Mouse (Mus musculus): Measurements from ENCODE around the gene Garnl3. TPM values are rescaled to one million over a fixed set of nuclear protein-coding genes. Genes with fewer than 3 reads are reported as not detected.

Garnl3 gene
- total RNA-seq, 1 experiment, result 8.5 TPM

- Histone ChIP-seq H3K9ac (ENCODE audit: insufficient read depth, low read depth, low read length, poor library complexity, severe bottlenecking) (no peak overlapping the region), H3K36me3 (ENCODE audit: control insufficient read depth, insufficient read depth, low read length, poor library complexity, severe bottlenecking) (no peaks in the 10 kb centered on the region; the same call in 1 of the 2 replicates), H3K27ac (ENCODE audit: insufficient read depth, low read depth, low read length, poor library complexity, severe bottlenecking) (no peak overlapping the region), H3K9me3 (ENCODE audit: control insufficient read depth, insufficient read depth, low read depth, low read length) (no peaks in the 10 kb centered on the region), H3K4me1 (ENCODE audit: control insufficient read depth in 2 of 2, insufficient read depth in 2 of 2, low read length in 2 of 2, poor library complexity in 1 of 2) (peaks cover 0 to 8% of the 10 kb centered on the region in 2 experiments; a peak in 2 of 4 replicates), H3K4me3 (ENCODE audit: insufficient read depth in 1 of 2, low read depth in 1 of 2, low read length in 2 of 2, poor library complexity in 1 of 2, severe bottlenecking in 1 of 2) (no peak overlapping the region)
- in situ Hi-C loops (cut with MboI; ENCODE audit: low sequenced_read_pairs in 2 of 2, unreplicated experiment in 2 of 2), result loop anchor here (5.0 to 10.0 kb wide), 2 partner anchors 197 to 200 kb away; no protein-coding TSS in a partner anchor
- peak; percentile 64 for DNase-seq (ENCODE audit: low read depth, low spot score)
- peak; percentile 97 for TF ChIP-seq ZC3H11A (IDR thresholded peaks at IDR 0.05; ENCODE audit: borderline replicate concordance, low read depth, low read length)
- no peak for TF ChIP-seq ZNF384 (IDR thresholded peaks at IDR 0.05; ENCODE audit: low read depth, low read length)
These were observed 23.4 kb upstream of the Garnl3 start for GRCm38 (mm10) chr2:33154751-33155372.

DNA sequence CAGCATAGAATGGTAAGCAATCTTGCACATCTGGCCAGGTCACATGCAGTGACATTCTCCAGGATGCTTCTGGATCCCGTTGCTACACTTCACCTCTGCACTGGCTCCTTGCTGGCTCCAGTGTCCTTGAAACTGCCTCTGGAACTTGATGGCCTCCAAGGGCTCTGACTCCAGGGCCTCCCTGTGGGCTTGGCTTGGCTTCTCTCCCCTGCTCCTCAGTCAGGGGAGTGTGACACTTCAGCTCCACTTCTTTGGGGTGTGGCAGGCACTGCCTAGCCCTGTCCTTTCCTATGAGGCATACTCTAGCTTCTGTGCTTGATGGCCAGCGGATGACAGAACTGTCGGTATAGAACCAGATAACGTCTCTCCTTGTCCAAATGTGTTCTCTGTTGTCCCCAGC lies 15.5 kb upstream of the Garnl3 start:
- no peaks in the 10 kb centered on the region for H3K36me3 ChIP-seq (ENCODE audit: control insufficient read depth, insufficient read depth, low read length, poor library complexity, severe bottlenecking)
- no peak overlapping the region for H3K9ac ChIP-seq (ENCODE audit: insufficient read depth, low read depth, low read length, poor library complexity, severe bottlenecking)
- no peak for DNase-seq (ENCODE audit: low read depth, low spot score)
- H3K4me3 ChIP-seq (ENCODE audit: insufficient read depth in 1 of 2, low read depth in 1 of 2, low read length in 2 of 2, poor library complexity in 1 of 2, severe bottlenecking in 1 of 2), result no peak overlapping the region
- no peak overlapping the region for H3K27ac ChIP-seq (ENCODE audit: insufficient read depth, low read depth, low read length, poor library complexity, severe bottlenecking)
- in situ Hi-C loops (cut with MboI; ENCODE audit: low sequenced_read_pairs in 2 of 2, unreplicated experiment in 2 of 2), result no loop called here
- TF ChIP-seq ZNF384 (IDR thresholded peaks at IDR 0.05; ENCODE audit: low read depth, low read length), result no peak
- no peak for TF ChIP-seq MAFK (IDR thresholded peaks at IDR 0.05; ENCODE audit: insufficient read depth, low read depth, low read length)
- no peak for TF ChIP-seq HCFC1 (IDR thresholded peaks at IDR 0.05; ENCODE audit: borderline replicate concordance, insufficient read depth, low read length)
- no peaks in the 10 kb centered on the region for H3K4me1 ChIP-seq (ENCODE audit: control insufficient read depth in 2 of 2, insufficient read depth in 2 of 2, low read length in 2 of 2, poor library complexity in 1 of 2)
- no peaks in the 10 kb centered on the region for H3K9me3 ChIP-seq (ENCODE audit: control insufficient read depth, insufficient read depth, low read depth, low read length)

DNA sequence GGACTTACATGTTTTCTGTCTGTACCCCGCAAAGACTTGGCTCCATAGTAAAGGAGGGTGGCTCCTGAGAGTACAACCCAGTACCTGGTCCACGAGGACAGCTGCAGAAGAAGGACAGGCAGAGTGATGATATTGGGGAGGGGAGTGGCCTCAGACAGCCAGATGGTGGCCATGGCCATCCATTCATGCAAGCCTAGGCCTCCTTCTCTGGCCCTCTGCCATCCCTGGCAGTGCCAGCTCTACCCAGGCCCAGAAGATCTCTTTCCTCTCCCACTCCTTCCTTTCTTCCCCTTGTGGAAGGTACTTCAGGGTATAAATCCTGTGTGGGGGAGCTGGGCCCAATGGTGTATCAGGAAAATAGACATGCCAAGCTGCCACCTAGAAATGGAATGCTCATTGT lies 11.8 kb upstream of the Garnl3 start:
- Histone ChIP-seq H3K36me3 (ENCODE audit: control insufficient read depth, insufficient read depth, low read length, poor library complexity, severe bottlenecking) (no peaks in the 10 kb centered on the region), H3K4me1 (ENCODE audit: control insufficient read depth in 2 of 2, insufficient read depth in 2 of 2, low read length in 2 of 2, poor library complexity in 1 of 2) (no peaks in the 10 kb centered on the region), H3K4me3 (ENCODE audit: insufficient read depth in 1 of 2, low read depth in 1 of 2, low read length in 2 of 2, poor library complexity in 1 of 2, severe bottlenecking in 1 of 2) (no peak overlapping the region), H3K27ac (ENCODE audit: insufficient read depth, low read depth, low read length, poor library complexity, severe bottlenecking) (no peak overlapping the region), H3K9me3 (ENCODE audit: control insufficient read depth, insufficient read depth, low read depth, low read length) (no peaks in the 10 kb centered on the region), H3K9ac (ENCODE audit: insufficient read depth, low read depth, low read length, poor library complexity, severe bottlenecking) (no peak overlapping the region)
- no peak for DNase-seq (ENCODE audit: low read depth, low spot score)
- in situ Hi-C loops (cut with MboI; ENCODE audit: low sequenced_read_pairs in 2 of 2, unreplicated experiment in 2 of 2), result no loop called here
- TF ChIP-seq MAFK (IDR thresholded peaks at IDR 0.05; ENCODE audit: insufficient read depth, low read depth, low read length) (no peak), ZNF384 (IDR thresholded peaks at IDR 0.05; ENCODE audit: low read depth, low read length) (no peak), ZC3H11A (IDR thresholded peaks at IDR 0.05; ENCODE audit: borderline replicate concordance, low read depth, low read length) (no peak), HCFC1 (IDR thresholded peaks at IDR 0.05; ENCODE audit: borderline replicate concordance, insufficient read depth, low read length) (no peak), CHD2 (IDR thresholded peaks at IDR 0.05; ENCODE audit: low read depth, low read length) (no peak)

GRCm38 (mm10) chr2:33138491-33138890 lies 7.0 kb upstream of the Garnl3 start:
- Histone ChIP-seq H3K9me3 (ENCODE audit: control insufficient read depth, insufficient read depth, low read depth, low read length) (no peaks in the 10 kb centered on the region), H3K4me1 (ENCODE audit: control insufficient read depth in 2 of 2, insufficient read depth in 2 of 2, low read length in 2 of 2, poor library complexity in 1 of 2) (no peaks in the 10 kb centered on the region), H3K9ac (ENCODE audit: insufficient read depth, low read depth, low read length, poor library complexity, severe bottlenecking) (no peak overlapping the region), H3K27ac (ENCODE audit: insufficient read depth, low read depth, low read length, poor library complexity, severe bottlenecking) (no peak overlapping the region), H3K36me3 (ENCODE audit: control insufficient read depth, insufficient read depth, low read length, poor library complexity, severe bottlenecking) (no peaks in the 10 kb centered on the region), H3K4me3 (ENCODE audit: insufficient read depth in 1 of 2, low read depth in 1 of 2, low read length in 2 of 2, poor library complexity in 1 of 2, severe bottlenecking in 1 of 2) (no peak overlapping the region)
- TF ChIP-seq CHD2 (IDR thresholded peaks at IDR 0.05; ENCODE audit: low read depth, low read length) (no peak), HCFC1 (IDR thresholded peaks at IDR 0.05; ENCODE audit: borderline replicate concordance, insufficient read depth, low read length) (no peak), MAFK (IDR thresholded peaks at IDR 0.05; ENCODE audit: insufficient read depth, low read depth, low read length) (no peak), ZNF384 (IDR thresholded peaks at IDR 0.05; ENCODE audit: low read depth, low read length) (no peak), ZC3H11A (IDR thresholded peaks at IDR 0.05; ENCODE audit: borderline replicate concordance, low read depth, low read length) (no peak)
- DNase-seq (ENCODE audit: low read depth, low spot score), result no peak
- in situ Hi-C loops (cut with MboI; ENCODE audit: low sequenced_read_pairs in 2 of 2, unreplicated experiment in 2 of 2), result no loop called here

DNA sequence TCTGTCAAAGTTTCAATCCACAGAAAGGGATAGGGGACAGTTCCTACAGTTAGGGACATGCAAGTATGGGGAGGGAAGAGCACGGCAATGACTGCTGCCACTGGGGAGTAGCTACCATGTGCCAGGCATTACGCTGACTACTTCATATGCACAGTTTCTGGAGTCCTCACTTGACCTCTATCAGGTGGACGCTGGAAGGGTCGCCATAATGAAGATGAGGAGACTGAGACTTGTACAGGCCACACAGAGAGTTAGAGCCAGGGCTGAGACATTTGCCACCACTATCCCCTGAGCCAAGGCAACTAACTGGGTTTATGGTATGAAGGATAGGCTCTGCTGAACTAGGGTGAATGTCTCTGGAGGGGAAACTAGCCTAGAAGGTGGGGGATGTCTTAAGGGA lies 6.3 kb upstream of the Garnl3 start:
- H3K9me3 ChIP-seq (ENCODE audit: control insufficient read depth, insufficient read depth, low read depth, low read length), result no peaks in the 10 kb centered on the region
- H3K4me3 ChIP-seq (ENCODE audit: insufficient read depth in 1 of 2, low read depth in 1 of 2, low read length in 2 of 2, poor library complexity in 1 of 2, severe bottlenecking in 1 of 2), result no peak overlapping the region
- no peak overlapping the region for H3K9ac ChIP-seq (ENCODE audit: insufficient read depth, low read depth, low read length, poor library complexity, severe bottlenecking)
- H3K36me3 ChIP-seq (ENCODE audit: control insufficient read depth, insufficient read depth, low read length, poor library complexity, severe bottlenecking), result no peaks in the 10 kb centered on the region
- in situ Hi-C loops (cut with MboI; ENCODE audit: low sequenced_read_pairs in 2 of 2, unreplicated experiment in 2 of 2), result no loop called here
- H3K4me1 ChIP-seq (ENCODE audit: control insufficient read depth in 2 of 2, insufficient read depth in 2 of 2, low read length in 2 of 2, poor library complexity in 1 of 2), result peaks cover 0 to 1% of the 10 kb centered on the region in 2 experiments; a peak in 1 of 4 replicates
- TF ChIP-seq CHD2 (IDR thresholded peaks at IDR 0.05; ENCODE audit: low read depth, low read length) (no peak), MAFK (IDR thresholded peaks at IDR 0.05; ENCODE audit: insufficient read depth, low read depth, low read length) (no peak), ZNF384 (IDR thresholded peaks at IDR 0.05; ENCODE audit: low read depth, low read length) (no peak), ZC3H11A (IDR thresholded peaks at IDR 0.05; ENCODE audit: borderline replicate concordance, low read depth, low read length) (no peak), HCFC1 (IDR thresholded peaks at IDR 0.05; ENCODE audit: borderline replicate concordance, insufficient read depth, low read length) (no peak)
- no peak for DNase-seq (ENCODE audit: low read depth, low spot score)
- no peak overlapping the region for H3K27ac ChIP-seq (ENCODE audit: insufficient read depth, low read depth, low read length, poor library complexity, severe bottlenecking)

All from ES-E14 (cell line).